ENCODE assay signal across 29 mouse cellular contexts in the genomic region with DNA sequence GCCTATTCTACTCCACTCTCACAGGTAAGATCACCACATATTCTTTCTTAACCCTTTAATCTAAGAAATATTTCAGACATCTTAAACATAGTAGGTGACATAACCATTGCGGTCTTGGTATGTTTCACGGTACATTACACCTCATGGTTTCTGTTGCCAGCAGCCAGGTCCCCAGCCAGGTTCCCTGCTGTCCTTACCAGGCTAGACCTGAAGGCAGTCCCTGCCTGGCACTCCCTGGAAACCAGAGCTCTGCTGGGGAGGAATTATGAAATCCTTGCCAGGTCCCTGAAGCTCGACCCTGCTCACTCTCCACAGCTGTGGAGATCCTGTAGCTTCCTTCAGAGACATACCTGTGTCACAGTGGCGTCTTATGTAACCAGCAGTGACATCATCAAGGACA. TPM values are rescaled to one million over a fixed set of nuclear protein-coding genes. Genes with fewer than 3 reads are reported as not detected.
"Had no signal": no experiment of that assay in that cellular context is flagged by ENCODE, and none has a peak within 500 bp of the region (broad histone marks: within the 10 kb centered on the region; RNA-seq: fewer than 3 reads in every experiment).

No protein-coding gene starts in this region.

- H3K9ac ChIP-seq: heart, embryonic 13.5 days; heart, embryonic 15.5 days; hindbrain, embryonic 13.5 days; hindbrain, embryonic 15.5 days; limb, embryonic 13.5 days; limb, embryonic 15.5 days; liver, embryonic 12.5 days had no signal

- H3K9me3 ChIP-seq: heart, embryonic 15.5 days; hindbrain, embryonic 15.5 days; limb, embryonic 15.5 days had no signal

- H3K4me3 ChIP-seq: heart, adult 2 months; heart, embryonic 13.5 days; heart, embryonic 15.5 days; hindbrain, embryonic 13.5 days; hindbrain, embryonic 15.5 days; limb, embryonic 13.5 days; limb, embryonic 15.5 days; liver, embryonic 12.5 days had no signal

- H3K36me3 ChIP-seq: heart, embryonic 13.5 days; heart, embryonic 15.5 days; hindbrain, embryonic 13.5 days; hindbrain, embryonic 15.5 days; limb, embryonic 13.5 days; limb, embryonic 15.5 days; liver, embryonic 12.5 days had no signal

- ATAC-seq: hindbrain, postnatal 0 days; intestine, embryonic 16.5 days; liver, embryonic 12.5 days had no signal

- DNase-seq: gastrocnemius, postnatal 14 days; gastrocnemius, postnatal 36 days; heart, adult 11 months; heart, adult 2 months; heart, postnatal 14 days; heart, postnatal 36 days; kidney, adult 11 months; kidney, adult 8-10 months; kidney, postnatal 14 days; kidney, postnatal 36 days; layer of hippocampus, adult 9-11 months; layer of hippocampus, postnatal 36 days; left cerebral cortex, postnatal 4 days had no signal

- H3K4me1 ChIP-seq: heart, embryonic 13.5 days; heart, embryonic 15.5 days; hindbrain, embryonic 13.5 days; hindbrain, embryonic 15.5 days; limb, embryonic 13.5 days; limb, embryonic 15.5 days; liver, embryonic 12.5 days had no signal

- H3K27ac ChIP-seq: heart, adult 2 months; heart, embryonic 13.5 days; heart, embryonic 15.5 days; hindbrain, embryonic 13.5 days; hindbrain, embryonic 15.5 days; hindbrain, postnatal 0 days; limb, embryonic 13.5 days; limb, embryonic 15.5 days; liver, embryonic 12.5 days had no signal

- H3K4me2 ChIP-seq: heart, embryonic 11.5 days; heart, embryonic 13.5 days; heart, embryonic 15.5 days; hindbrain, embryonic 13.5 days; hindbrain, embryonic 15.5 days; limb, embryonic 13.5 days; limb, embryonic 15.5 days; liver, embryonic 12.5 days had no signal

- H3K27me3 ChIP-seq: hindbrain, embryonic 15.5 days; limb, embryonic 13.5 days; limb, embryonic 15.5 days had no signal

RNA-seq across cellular contexts. Expression of gene Dnajb8, which starts 5.9 kb away (rescaled TPM):
- polyA plus RNA-seq: heart, embryonic 11.5 days; heart, embryonic 13.5 days; heart, embryonic 15.5 days; heart, postnatal 0 days; hindbrain, embryonic 11.5 days; hindbrain, embryonic 13.5 days; hindbrain, embryonic 15.5 days; hindbrain, postnatal 0 days; intestine, embryonic 14.5 days; intestine, embryonic 16.5 days; large intestine, adult 2 months; limb, embryonic 11.5 days; limb, embryonic 13.5 days; limb, embryonic 15.5 days; liver, adult 2 months; liver, embryonic 12.5 days had no signal
